Mouse (Mus musculus) limb, embryonic 14.5 days (tissue): Measurements from ENCODE around the gene Etnk1. TPM values are rescaled to one million over a fixed set of nuclear protein-coding genes. Genes with fewer than 3 reads are reported as not detected.

Experiments
- ATAC-seq: fragments of 200-750 bp; cut with Nextera tagmentation; 2 replicates; pipeline ENCODE4 v1.8.0; 2017; ENCODE audit warnings: low read depth, moderate number of reproducible peaks, moderate TSS enrichment; ENCODE audit not compliant: low FRiP score
- DNase-seq: peaks from one replicate; pipeline ENCODE4 v3.0.0-alpha.2; 2015; ENCODE audit warnings: low spot score
- H3K27ac ChIP-seq: fragments of 300-500 bp; sonication (generic); replicated peaks from 2 replicates; pipeline ENCODE4 v1.5.1; 2014; ENCODE audit warnings: low read depth, mild to moderate bottlenecking, low read length, moderate library complexity, mixed read lengths
- H3K27me3 ChIP-seq: fragments of 300-500 bp; sonication (generic); 2 replicates; pipeline ENCODE4 v1.6.1; 2014; ENCODE audit warnings: low read length, mixed read lengths; ENCODE audit not compliant: control insufficient read depth, insufficient read depth
- H3K36me3 ChIP-seq: fragments of 300-500 bp; sonication (generic); 2 replicates; pipeline ENCODE4 v1.6.1; 2014; ENCODE audit warnings: mild to moderate bottlenecking, low read length, moderate library complexity, mixed read lengths; ENCODE audit not compliant: control insufficient read depth, insufficient read depth
- H3K4me1 ChIP-seq: fragments of 300-500 bp; sonication (generic); 2 replicates; pipeline ENCODE4 v1.6.1; 2014; ENCODE audit warnings: antibody characterized with exemption, low read length, mixed read lengths; ENCODE audit not compliant: control insufficient read depth, insufficient read depth
- H3K4me2 ChIP-seq: fragments of 300-500 bp; sonication (generic); replicated peaks from 2 replicates; pipeline ENCODE4 v1.6.1; 2014; ENCODE audit warnings: low read depth, mild to moderate bottlenecking, low read length, moderate library complexity; ENCODE audit not compliant: severe bottlenecking
- H3K4me3 ChIP-seq: fragments of 300-500 bp; sonication (generic); replicated peaks from 2 replicates; pipeline ENCODE4 v1.5.1; 2014; ENCODE audit warnings: low read length
- H3K9ac ChIP-seq: fragments of 300-500 bp; sonication (generic); 2 replicates; pipeline ENCODE4 v1.6.1; 2014; ENCODE audit warnings: mild to moderate bottlenecking, low read depth, low read length, moderate library complexity; ENCODE audit not compliant: severe bottlenecking
- H3K9me3 ChIP-seq: fragments of 300-500 bp; sonication (generic); 2 replicates; pipeline ENCODE4 v1.6.1; 2016; ENCODE audit warnings: low read length; ENCODE audit not compliant: control insufficient read depth
- POLR2A ChIP-seq: fragments of 200-500 bp; IDR thresholded peaks from 2 replicates; pipeline ENCODE4 v1.8.0; 2012; ENCODE audit warnings: inconsistent platforms, mild to moderate bottlenecking, moderate library complexity, borderline replicate concordance; ENCODE audit not compliant: insufficient read depth, insufficient read length; ENCODE audit errors: extremely low read depth
- WGBS: fragments of 180-500 bp; shearing (Covaris S2); extraction: QIAGEN DNeasy Blood & Tissue Kit; methylation state at CpG from one replicate; pipeline ENCODE4 v1.1.7; 2014; 5-methylcytosine and 5-hydroxymethylcytosine counted together
- polyA plus RNA-seq, 2 experiments: library from polyadenylated mRNA; depleted of rRNA in 1 of 2; stranded (reverse) in 1 of 2; unstranded in 1 of 2; fragments of >200 nt; fragmentation: Nextera tagmentation in 1 of 2; extraction: Ambion mirVana in 1 of 2; gene quantifications; 2 replicates each; pipeline versions ENCODE4 v1.2.1 to v1.2.3; 2012 to 2014

Etnk1 gene
- polyA plus RNA-seq, 2 experiments, result 22.0 to 72.9 TPM

GRCm38 (mm10) chr6:143197053-143197452, 30.0 kb downstream of the Etnk1 start:
- 90% methylated on average over 13 of the region's 13 CpGs for WGBS
- no peak overlapping the region for H3K27ac ChIP-seq
- H3K27me3 ChIP-seq, result no peaks in the 10 kb centered on the region
- H3K4me1 ChIP-seq, result peaks cover 7% of the 10 kb centered on the region; the same call in 1 of the 2 replicates
- no peaks in the 10 kb centered on the region for H3K9me3 ChIP-seq
- ATAC-seq (no peak), DNase-seq (no peak)
- H3K4me2 ChIP-seq, result no peak overlapping the region
- no peak overlapping the region for H3K9ac ChIP-seq
- H3K4me3 ChIP-seq, result no peak overlapping the region
- TF ChIP-seq POLR2A, result no peak
- H3K36me3 ChIP-seq, result peaks cover 64% of the 10 kb centered on the region

DNA sequence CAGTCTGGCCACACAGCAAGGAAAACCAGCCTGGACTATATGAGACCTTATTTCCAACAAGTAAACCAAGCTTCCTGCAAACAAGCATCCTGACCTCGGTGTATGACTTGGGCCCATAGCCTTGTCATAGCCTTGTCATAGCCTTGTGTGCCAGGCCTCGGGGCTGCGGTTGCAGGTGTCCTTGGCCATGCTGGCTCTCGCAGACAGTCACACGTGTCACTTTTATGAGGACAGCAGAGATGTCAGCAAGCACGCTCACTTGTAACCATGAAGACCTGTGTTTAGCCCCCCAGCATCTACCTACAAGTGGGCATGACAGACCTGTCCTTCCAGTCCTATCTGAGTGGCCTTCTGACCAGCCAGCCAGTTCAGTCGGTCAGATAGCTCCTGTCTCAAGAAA, 31.4 kb downstream of the Etnk1 start:
- Histone ChIP-seq H3K27ac (no peak overlapping the region), H3K9me3 (no peaks in the 10 kb centered on the region), H3K4me2 (no peak overlapping the region), H3K4me3 (no peak overlapping the region), H3K9ac (no peak overlapping the region), H3K27me3 (no peaks in the 10 kb centered on the region), H3K36me3 (peaks cover 74% of the 10 kb centered on the region), H3K4me1 (0 out of 2 replicates have a peak, but pooled peaks cover 3% of the 10 kb centered on the region)
- DNase-seq, result no peak
- WGBS, result 88% methylated on average over 7 of the region's 7 CpGs
- no peak for ATAC-seq
- TF ChIP-seq POLR2A, result no peak

DNA sequence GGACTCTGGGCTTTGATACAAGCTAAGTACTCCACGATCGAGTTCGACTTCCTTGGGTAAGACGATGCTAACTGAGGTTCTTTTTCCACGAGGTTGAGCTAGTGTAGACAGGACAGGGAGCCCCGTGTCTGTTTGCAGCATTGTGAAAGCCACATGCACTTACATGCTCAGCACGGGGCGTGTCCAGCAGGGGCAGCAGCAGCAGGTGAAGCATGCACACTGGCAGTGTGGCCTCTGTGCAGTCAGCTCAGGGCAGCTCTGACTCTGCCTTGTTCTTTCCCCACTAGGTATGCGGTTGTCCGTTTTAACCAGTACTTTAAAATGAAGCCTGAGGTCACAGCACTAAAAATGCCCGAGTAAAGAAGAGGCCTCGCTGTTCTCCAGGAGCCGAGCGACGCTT, 36.1 kb downstream of the Etnk1 start:
- 88% methylated on average over 15 of the region's 15 CpGs for WGBS
- no peak for DNase-seq
- H3K36me3 ChIP-seq, result peaks cover 62% of the 10 kb centered on the region
- no peaks in the 10 kb centered on the region for H3K27me3 ChIP-seq
- H3K9ac ChIP-seq, result no peak overlapping the region
- no peak overlapping the region for H3K4me2 ChIP-seq
- H3K27ac ChIP-seq, result no peak overlapping the region
- TF ChIP-seq POLR2A, result no peak
- H3K4me3 ChIP-seq, result no peak overlapping the region
- no peak for ATAC-seq
- no peaks in the 10 kb centered on the region for H3K4me1 ChIP-seq
- no peaks in the 10 kb centered on the region for H3K9me3 ChIP-seq

- H3K4me3 ChIP-seq, result no peak overlapping the region
- H3K27ac ChIP-seq, result no peak overlapping the region
- no peaks in the 10 kb centered on the region for H3K9me3 ChIP-seq
- WGBS, result 97% methylated on average over 3 of the region's 3 CpGs
- no peak for TF ChIP-seq POLR2A
- H3K27me3 ChIP-seq, result no peaks in the 10 kb centered on the region
- DNase-seq (no peak), ATAC-seq (no peak)
- H3K36me3 ChIP-seq, result peaks cover 28% of the 10 kb centered on the region
- no peaks in the 10 kb centered on the region for H3K4me1 ChIP-seq
- H3K4me2 ChIP-seq, result no peak overlapping the region
- H3K9ac ChIP-seq, result no peak overlapping the region
Observed at GRCm38 (mm10) chr6:143208880-143209279, 41.9 kb downstream of the Etnk1 start.

DNA sequence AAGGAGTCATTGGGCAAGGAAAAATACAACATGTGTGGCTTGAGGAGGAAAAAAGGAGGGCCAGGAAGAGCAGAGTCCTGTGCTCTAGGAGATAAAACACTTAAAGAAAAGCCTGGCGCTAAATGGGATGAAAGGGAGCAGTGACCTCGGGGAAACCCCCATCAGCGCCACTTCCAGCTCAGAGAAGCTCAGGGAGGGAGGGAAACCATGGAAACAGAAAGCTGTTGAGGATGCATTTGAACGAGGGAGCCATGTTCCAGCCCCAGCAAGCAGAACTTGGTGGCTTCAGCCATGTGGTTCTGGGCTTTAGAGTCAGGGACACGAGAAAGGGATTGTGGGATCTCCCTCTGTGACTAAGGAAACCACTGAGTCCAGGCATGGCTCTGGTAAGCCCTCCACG, 45.7 kb downstream of the Etnk1 start:
- Histone ChIP-seq H3K4me2 (no peak overlapping the region), H3K36me3 (peaks cover 7% of the 10 kb centered on the region; the same call in 1 of the 2 replicates), H3K4me1 (0 out of 2 replicates have a peak, but pooled peaks cover 5% of the 10 kb centered on the region), H3K27ac (no peak overlapping the region), H3K9me3 (no peaks in the 10 kb centered on the region), H3K9ac (no peak overlapping the region), H3K4me3 (no peak overlapping the region), H3K27me3 (no peaks in the 10 kb centered on the region)
- WGBS, result 89% methylated on average over 6 of the region's 6 CpGs
- DNase-seq (no peak), ATAC-seq (no peak)
- TF ChIP-seq POLR2A, result no peak

- H3K27ac ChIP-seq, result no peak overlapping the region
- DNase-seq (no peak), ATAC-seq (no peak)
- no peak overlapping the region for H3K4me3 ChIP-seq
- peaks cover 7% of the 10 kb centered on the region; the same call in 1 of the 2 replicates for H3K36me3 ChIP-seq
- H3K27me3 ChIP-seq, result no peaks in the 10 kb centered on the region
- no peak overlapping the region for H3K9ac ChIP-seq
- H3K4me2 ChIP-seq, result no peak overlapping the region
- H3K9me3 ChIP-seq, result no peaks in the 10 kb centered on the region
- 93% methylated on average over 6 of the region's 6 CpGs for WGBS
- TF ChIP-seq POLR2A, result no peak
- 0 out of 2 replicates have a peak, but pooled peaks cover 5% of the 10 kb centered on the region for H3K4me1 ChIP-seq
Observed at GRCm38 (mm10) chr6:143213461-143213860, 46.4 kb downstream of the Etnk1 start.
